Mouse (Mus musculus) kidney, adult 2 months (tissue): Measurements from ENCODE around the gene Slc45a3. TPM values are rescaled to one million over a fixed set of nuclear protein-coding genes. Genes with fewer than 3 reads are reported as not detected.

Experiments used
- DNase-seq: peaks from one replicate; pipeline ENCODE4 v3.0.0; 2021
- H3K27ac ChIP-seq: fragments of 200-500 bp; 2 replicates; pipeline ENCODE4 v1.5.1; 2012; ENCODE audit warnings: low read depth, low read length, control low read depth, inconsistent platforms; ENCODE audit not compliant: insufficient read depth
- H3K27me3 ChIP-seq: fragments of 200-500 bp; replicated peaks from 2 replicates; pipeline ENCODE4 v1.6.1; 2012; ENCODE audit warnings: mild to moderate bottlenecking, moderate library complexity, low read length, inconsistent platforms; ENCODE audit not compliant: control insufficient read depth, insufficient read depth
- H3K36me3 ChIP-seq: fragments of 200-500 bp; 2 replicates; pipeline ENCODE4 v1.6.1; 2012; ENCODE audit warnings: mild to moderate bottlenecking, moderate library complexity, low read length, inconsistent platforms; ENCODE audit not compliant: control insufficient read depth, insufficient read depth
- H3K4me1 ChIP-seq: fragments of 200-500 bp; 2 replicates; pipeline ENCODE4 v1.6.1; 2011; ENCODE audit warnings: low read length; ENCODE audit not compliant: control insufficient read depth, insufficient read depth
- H3K4me3 ChIP-seq: fragments of 200-500 bp; 2 replicates; pipeline ENCODE4 v1.5.1; 2011; ENCODE audit warnings: mild to moderate bottlenecking, low read depth, low read length, control low read depth; ENCODE audit not compliant: insufficient read depth
- CTCF ChIP-seq: fragments of 200-500 bp; conservative IDR thresholded peaks from 2 replicates; pipeline ENCODE4 v1.5.1; 2011; ENCODE audit warnings: low read depth, mild to moderate bottlenecking, control low read depth, low read length, moderate library complexity, mixed read lengths; ENCODE audit not compliant: insufficient read depth, insufficient read length
- POLR2A ChIP-seq: fragments of 200-500 bp; IDR thresholded peaks from one replicate; pipeline ENCODE4 v1.6.1; 2011; ENCODE audit warnings: low read depth, low read length, control low read depth
- WGBS: fragments of 180-500 bp; shearing (Covaris S2); methylation state at CpG from one replicate; pipeline ENCODE4 v1.1.7; 2018; 5-methylcytosine and 5-hydroxymethylcytosine counted together
- polyA plus RNA-seq: library from polyadenylated mRNA; depleted of rRNA; stranded (reverse); fragments of >200 nt; gene quantifications from 2 replicates; pipeline ENCODE4 v1.2.3, GENCODE M21; 2012

Gene Slc45a3
- polyA plus RNA-seq, 1 experiment, result 30.5 TPM

- no peak overlapping the region for H3K27ac ChIP-seq
- no peak for TF ChIP-seq POLR2A
- peak; percentile 49 for TF ChIP-seq CTCF
- H3K36me3 ChIP-seq, result no peaks in the 10 kb centered on the region; the same call in 1 of the 2 replicates
- DNase-seq, result no peak
- no peak overlapping the region for H3K4me3 ChIP-seq
- H3K27me3 ChIP-seq, result no peaks in the 10 kb centered on the region
- no peaks in the 10 kb centered on the region for H3K4me1 ChIP-seq
Observed at GRCm38 (mm10) chr1:132000506-132000905, 37.7 kb downstream of the Slc45a3 start.

- no peak overlapping the region for H3K4me3 ChIP-seq
- WGBS, result 84% methylated on average over 4 of the region's 4 CpGs
- TF ChIP-seq CTCF (no peak), POLR2A (no peak)
- no peaks in the 10 kb centered on the region for H3K27me3 ChIP-seq
- no peak overlapping the region for H3K27ac ChIP-seq
- no peak for DNase-seq
- H3K4me1 ChIP-seq, result peaks cover 4% of the 10 kb centered on the region; the same call in 1 of the 2 replicates
- no peaks in the 10 kb centered on the region; the same call in 1 of the 2 replicates for H3K36me3 ChIP-seq
Observed at GRCm38 (mm10) chr1:132001880-132002330, 39.1 kb downstream of the Slc45a3 start.

- no peaks in the 10 kb centered on the region; the same call in 1 of the 2 replicates for H3K36me3 ChIP-seq
- peaks cover 4% of the 10 kb centered on the region; the same call in 1 of the 2 replicates for H3K4me1 ChIP-seq
- no peak overlapping the region for H3K4me3 ChIP-seq
- DNase-seq, result no peak
- 85% methylated on average over 2 of the region's 2 CpGs for WGBS
- TF ChIP-seq CTCF, result no peak
- no peak for TF ChIP-seq POLR2A
- no peak overlapping the region for H3K27ac ChIP-seq
- H3K27me3 ChIP-seq, result no peaks in the 10 kb centered on the region
Observed at GRCm38 (mm10) chr1:132003111-132003510, 40.3 kb downstream of the Slc45a3 start.

DNA sequence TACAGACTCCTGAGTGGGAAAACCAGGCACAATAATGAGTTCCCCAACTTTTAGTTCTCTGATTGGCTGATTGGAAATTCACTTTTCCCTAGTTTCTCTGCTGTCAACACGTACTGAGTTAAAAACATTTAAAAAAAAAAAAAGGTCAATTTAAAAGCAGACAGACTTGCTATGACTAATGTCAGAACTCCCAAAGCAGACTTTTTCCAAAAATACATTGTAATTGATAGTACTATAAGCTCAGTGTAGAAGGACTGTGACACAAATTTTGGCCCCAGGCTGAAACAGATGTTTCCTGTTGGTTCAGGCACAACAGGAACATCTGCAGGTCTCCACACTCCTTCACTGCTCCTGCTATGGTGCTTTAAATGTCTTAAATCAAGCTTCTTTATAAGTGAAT is 41.0 kb downstream of the Slc45a3 start:
- 38% methylated on average over 1 of the region's 1 CpGs for WGBS
- peaks cover 4% of the 10 kb centered on the region; the same call in 1 of the 2 replicates for H3K4me1 ChIP-seq
- TF ChIP-seq CTCF, result no peak
- DNase-seq, result peak; percentile 50
- no peaks in the 10 kb centered on the region; the same call in 1 of the 2 replicates for H3K36me3 ChIP-seq
- H3K27me3 ChIP-seq, result no peaks in the 10 kb centered on the region
- H3K27ac ChIP-seq, result no peak overlapping the region
- H3K4me3 ChIP-seq, result no peak overlapping the region

DNA sequence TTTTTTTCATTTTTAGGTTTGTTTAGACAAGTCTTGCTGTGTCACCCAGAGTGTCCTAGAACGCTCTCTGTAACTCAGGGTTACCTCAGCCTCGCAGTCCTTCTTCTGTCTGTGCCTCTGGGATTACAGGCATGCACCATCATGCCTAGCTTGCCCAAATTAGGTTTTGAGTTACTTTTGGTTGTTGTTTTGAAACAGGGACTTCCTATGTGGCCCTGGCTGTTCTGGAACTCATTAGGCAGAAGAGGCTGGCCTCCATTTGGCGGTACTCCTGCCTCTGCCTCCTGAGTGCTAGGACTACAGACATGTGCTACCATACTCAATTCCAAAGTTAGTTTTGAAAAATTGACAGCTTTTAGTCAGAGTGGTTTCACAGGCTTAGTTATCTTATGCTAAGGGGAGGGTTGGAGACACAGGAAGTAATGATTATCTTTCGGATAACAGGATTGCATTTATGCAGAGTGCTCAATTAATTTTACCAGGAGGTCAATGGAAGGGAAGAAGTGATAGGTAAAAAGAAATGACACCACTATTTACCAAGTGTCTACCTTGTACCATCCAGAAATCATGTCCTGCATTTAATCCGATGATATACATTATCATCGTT is 41.9 kb downstream of the Slc45a3 start:
- Histone ChIP-seq H3K4me3 (no peak overlapping the region), H3K36me3 (no peaks in the 10 kb centered on the region), H3K27ac (no peak overlapping the region), H3K4me1 (peaks cover 9% of the 10 kb centered on the region; the same call in 1 of the 2 replicates), H3K27me3 (no peaks in the 10 kb centered on the region)
- 85% methylated on average over 6 of the region's 6 CpGs for WGBS
- TF ChIP-seq POLR2A, result no peak
- no peak for TF ChIP-seq CTCF
- DNase-seq, result no peak

- no peak overlapping the region for H3K4me3 ChIP-seq
- no peaks in the 10 kb centered on the region for H3K36me3 ChIP-seq
- DNase-seq, result no peak
- no peaks in the 10 kb centered on the region for H3K27me3 ChIP-seq
- TF ChIP-seq POLR2A (no peak), CTCF (no peak)
- no peak overlapping the region for H3K27ac ChIP-seq
- H3K4me1 ChIP-seq, result peaks cover 13% of the 10 kb centered on the region; the same call in 1 of the 2 replicates
- WGBS, result 98% methylated on average over 1 of the region's 1 CpGs
Observed at GRCm38 (mm10) chr1:132005466-132005865, 42.7 kb downstream of the Slc45a3 start.

- H3K4me3 ChIP-seq, result no peak overlapping the region
- H3K36me3 ChIP-seq, result no peaks in the 10 kb centered on the region
- H3K27me3 ChIP-seq, result no peaks in the 10 kb centered on the region
- no peak overlapping the region for H3K27ac ChIP-seq
- no peak for TF ChIP-seq POLR2A
- TF ChIP-seq CTCF, result no peak
- no peak for DNase-seq
- peaks cover 17% of the 10 kb centered on the region; the same call in 1 of the 2 replicates for H3K4me1 ChIP-seq
- WGBS, result 77% methylated on average over 3 of the region's 3 CpGs
Observed at GRCm38 (mm10) chr1:132006046-132006445, 43.3 kb downstream of the Slc45a3 start.

DNA sequence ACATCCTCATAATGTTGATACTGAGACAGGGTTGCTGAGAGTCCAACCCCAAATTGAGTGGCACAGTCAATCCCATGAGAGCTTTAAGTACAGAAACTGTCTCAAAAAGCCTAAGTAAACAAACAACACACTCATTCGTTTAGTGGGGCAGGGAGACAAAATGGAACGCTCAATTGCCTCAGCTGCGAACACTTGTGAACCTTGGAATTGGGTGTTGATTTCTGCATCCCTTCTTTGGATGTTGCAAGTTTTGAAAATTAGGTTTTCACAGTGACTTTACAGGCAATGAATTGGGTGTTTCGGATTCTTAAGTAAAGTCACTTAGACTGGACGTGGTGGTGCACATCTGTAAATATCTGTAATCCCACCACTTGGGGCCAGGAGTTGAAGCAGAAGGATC is 44.0 kb downstream of the Slc45a3 start:
- H3K4me1 ChIP-seq, result peaks cover 17% of the 10 kb centered on the region; the same call in 1 of the 2 replicates
- DNase-seq, result no peak
- H3K27ac ChIP-seq, result peak overlapping the region; percentile 99; the same call in 1 of the 2 replicates
- no peaks in the 10 kb centered on the region for H3K36me3 ChIP-seq
- no peak for TF ChIP-seq CTCF
- 8% methylated on average over 5 of the region's 5 CpGs for WGBS
- H3K4me3 ChIP-seq, result no peak overlapping the region
- no peaks in the 10 kb centered on the region for H3K27me3 ChIP-seq
